Mouse (Mus musculus): ENCODE data around the gene Gcsam. TPM values are rescaled to one million over a fixed set of nuclear protein-coding genes. Genes with fewer than 3 reads are reported as not detected.

Gene Gcsam
- polyA plus RNA-seq (2014; fragmentation: Nextera tagmentation; extraction: Ambion mirVana): 0.15 TPM in 1 of 2 replicates, not detected in the other

DNA sequence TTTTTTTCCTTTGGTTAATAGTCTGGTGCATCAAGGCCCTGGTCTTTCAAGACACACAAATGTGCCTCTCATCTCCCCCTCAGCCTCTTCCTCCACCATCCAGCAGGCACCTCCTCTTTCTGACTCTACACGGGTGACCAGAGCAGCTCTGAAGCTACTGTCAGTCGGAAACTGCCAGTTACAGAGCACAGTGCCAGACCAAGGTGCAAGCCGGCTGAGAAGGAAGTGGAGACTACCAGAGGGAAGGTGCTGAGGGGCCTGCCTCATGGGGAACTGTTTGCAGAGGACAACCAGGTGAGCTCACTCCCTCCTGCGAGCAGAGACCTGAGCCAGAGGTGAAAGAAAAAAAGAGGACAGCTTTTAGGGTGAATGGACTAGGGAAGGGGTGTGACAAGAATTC is at the start of gene Gcsam:
Gene Gcsam, plus strand, starts transcription at position 114 of the 400 bp plus-strand sequence.
- WGBS: 62% methylated on average over 4 of the region's 4 CpGs
- Histone ChIP-seq H3K9ac (ENCODE audit: low read length) (no peak within 1 kb of the TSS), H3K4me2 (ENCODE audit: low read length) (no peak within 1 kb of the TSS), H3K36me3 (ENCODE audit: control insufficient read depth, insufficient read depth, low read length) (no peaks in the 10 kb centered on the region), H3K27me3 (ENCODE audit: control insufficient read depth, insufficient read depth, low read length) (no peaks in the 10 kb centered on the region), H3K9me3 (ENCODE audit: control insufficient read depth, low read length) (no peaks in the 10 kb centered on the region), H3K4me3 (ENCODE audit: control insufficient read depth in 1 of 2, insufficient read depth in 1 of 2, low read depth in 1 of 2, low read length in 2 of 2) (no peak within 1 kb of the TSS), H3K27ac (replicated peaks in 1 of 2; ENCODE audit: control insufficient read depth in 1 of 2, insufficient read depth in 1 of 2, low read depth in 2 of 2, low read length in 2 of 2) (no peak within 1 kb of the TSS), H3K4me1 (ENCODE audit: control insufficient read depth in 2 of 2, insufficient read depth in 2 of 2, low read length in 2 of 2) (no peaks in the 10 kb centered on the region)
- no peak for ATAC-seq (ENCODE audit: insufficient number of reproducible peaks, insufficient read depth, low FRiP score, low read depth)

DNA sequence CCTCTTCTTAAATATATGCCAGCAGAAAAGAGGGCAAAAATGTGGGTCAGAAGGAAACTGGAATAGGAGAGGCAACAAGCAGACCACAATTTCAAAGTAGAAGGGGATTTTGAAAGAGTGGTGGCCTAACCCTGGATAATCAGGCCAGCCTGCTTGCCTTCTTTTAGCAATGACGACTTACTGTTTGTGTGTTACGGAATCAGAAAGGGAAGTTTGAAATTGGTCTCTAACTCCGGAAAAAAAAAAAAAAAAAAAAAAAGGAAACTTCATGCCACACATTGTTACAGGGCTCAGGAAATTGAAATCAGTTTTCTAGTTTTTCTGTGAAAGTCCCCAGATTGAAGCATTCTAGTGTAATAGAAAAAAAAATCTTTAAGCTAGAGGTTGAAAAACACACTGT is 48.4 kb upstream of the Gcsam start:
- H3K27ac ChIP-seq (replicated peaks in 1 of 2; ENCODE audit: control insufficient read depth in 1 of 2, insufficient read depth in 1 of 2, low read depth in 2 of 2, low read length in 2 of 2): no peak overlapping the region
- H3K9ac ChIP-seq (ENCODE audit: low read length): no peak overlapping the region
- no peaks in the 10 kb centered on the region for H3K27me3 ChIP-seq (ENCODE audit: control insufficient read depth, insufficient read depth, low read length)
- H3K9me3 ChIP-seq (ENCODE audit: control insufficient read depth, low read length): no peaks in the 10 kb centered on the region
- 50% methylated on average over 3 of the region's 3 CpGs for WGBS
- no peaks in the 10 kb centered on the region for H3K4me1 ChIP-seq (ENCODE audit: control insufficient read depth in 2 of 2, insufficient read depth in 2 of 2, low read length in 2 of 2)
- no peak for ATAC-seq (ENCODE audit: insufficient number of reproducible peaks, insufficient read depth, low FRiP score, low read depth)
- H3K36me3 ChIP-seq (ENCODE audit: control insufficient read depth, insufficient read depth, low read length): no peaks in the 10 kb centered on the region
- H3K4me3 ChIP-seq (ENCODE audit: control insufficient read depth in 1 of 2, insufficient read depth in 1 of 2, low read depth in 1 of 2, low read length in 2 of 2): no peak overlapping the region
- H3K4me2 ChIP-seq (ENCODE audit: low read length): no peak overlapping the region

DNA sequence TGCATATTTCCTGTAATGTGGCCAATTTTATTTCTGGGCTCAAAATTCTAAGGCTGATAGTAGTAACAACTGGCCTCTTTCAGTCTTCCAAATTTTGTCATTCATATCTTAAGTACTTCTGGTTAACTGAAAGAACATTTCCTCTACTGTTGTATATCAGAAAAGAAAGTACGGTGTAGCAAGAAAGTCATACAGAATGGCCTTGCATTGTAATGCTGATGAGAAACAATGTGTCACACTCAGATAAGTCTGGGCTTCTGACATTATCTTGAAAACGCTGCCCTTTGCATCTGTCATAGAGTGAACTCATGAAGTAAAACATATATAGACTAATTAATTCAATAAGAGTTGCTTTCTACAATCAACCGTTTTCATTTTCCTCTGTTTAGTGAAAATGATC is 37.9 kb upstream of the Gcsam start:
- peaks cover 6% of the 10 kb centered on the region in 2 experiments; a peak in 3 of 4 replicates for H3K4me1 ChIP-seq (ENCODE audit: control insufficient read depth in 2 of 2, insufficient read depth in 2 of 2, low read length in 2 of 2)
- H3K4me2 ChIP-seq (ENCODE audit: low read length): no peak overlapping the region
- no peak for ATAC-seq (ENCODE audit: insufficient number of reproducible peaks, insufficient read depth, low FRiP score, low read depth)
- H3K27me3 ChIP-seq (ENCODE audit: control insufficient read depth, insufficient read depth, low read length): no peaks in the 10 kb centered on the region
- 37% methylated on average over 3 of the region's 3 CpGs for WGBS
- no peaks in the 10 kb centered on the region for H3K36me3 ChIP-seq (ENCODE audit: control insufficient read depth, insufficient read depth, low read length)
- H3K27ac ChIP-seq (replicated peaks in 1 of 2; ENCODE audit: control insufficient read depth in 1 of 2, insufficient read depth in 1 of 2, low read depth in 2 of 2, low read length in 2 of 2): no peak overlapping the region
- H3K9ac ChIP-seq (ENCODE audit: low read length): no peak overlapping the region
- H3K9me3 ChIP-seq (ENCODE audit: control insufficient read depth, low read length): no peaks in the 10 kb centered on the region
- H3K4me3 ChIP-seq (ENCODE audit: control insufficient read depth in 1 of 2, insufficient read depth in 1 of 2, low read depth in 1 of 2, low read length in 2 of 2): no peak overlapping the region

DNA sequence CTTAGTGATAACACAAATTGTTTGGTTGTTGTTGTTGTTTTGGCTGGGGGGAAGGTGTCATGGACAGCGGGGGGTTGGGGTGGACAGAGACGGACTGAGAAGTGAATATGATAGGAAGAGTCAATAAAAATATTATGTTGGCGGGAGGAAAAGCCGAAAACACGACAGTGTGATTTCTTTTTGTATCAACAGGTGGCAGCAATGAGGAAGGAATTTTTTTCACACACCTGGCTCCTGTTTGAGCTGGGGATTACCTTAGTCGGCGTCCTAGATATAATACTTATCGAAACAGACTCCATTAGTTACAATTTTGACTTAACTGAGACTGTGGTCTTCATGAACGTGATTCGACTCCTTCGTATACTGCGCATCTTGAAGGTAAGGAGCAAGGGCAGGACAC is 30.3 kb upstream of the Gcsam start:
- WGBS: 55% methylated on average over 12 of the region's 12 CpGs
- Histone ChIP-seq H3K9ac (ENCODE audit: low read length) (no peak overlapping the region), H3K27me3 (ENCODE audit: control insufficient read depth, insufficient read depth, low read length) (no peaks in the 10 kb centered on the region), H3K27ac (replicated peaks in 1 of 2; ENCODE audit: control insufficient read depth in 1 of 2, insufficient read depth in 1 of 2, low read depth in 2 of 2, low read length in 2 of 2) (no peak overlapping the region), H3K9me3 (ENCODE audit: control insufficient read depth, low read length) (no peaks in the 10 kb centered on the region), H3K4me3 (ENCODE audit: control insufficient read depth in 1 of 2, insufficient read depth in 1 of 2, low read depth in 1 of 2, low read length in 2 of 2) (no peak overlapping the region), H3K4me1 (ENCODE audit: control insufficient read depth in 2 of 2, insufficient read depth in 2 of 2, low read length in 2 of 2) (no peaks in the 10 kb centered on the region), H3K4me2 (ENCODE audit: low read length) (no peak overlapping the region), H3K36me3 (ENCODE audit: control insufficient read depth, insufficient read depth, low read length) (no peaks in the 10 kb centered on the region)
- no peak for ATAC-seq (ENCODE audit: insufficient number of reproducible peaks, insufficient read depth, low FRiP score, low read depth)

DNA sequence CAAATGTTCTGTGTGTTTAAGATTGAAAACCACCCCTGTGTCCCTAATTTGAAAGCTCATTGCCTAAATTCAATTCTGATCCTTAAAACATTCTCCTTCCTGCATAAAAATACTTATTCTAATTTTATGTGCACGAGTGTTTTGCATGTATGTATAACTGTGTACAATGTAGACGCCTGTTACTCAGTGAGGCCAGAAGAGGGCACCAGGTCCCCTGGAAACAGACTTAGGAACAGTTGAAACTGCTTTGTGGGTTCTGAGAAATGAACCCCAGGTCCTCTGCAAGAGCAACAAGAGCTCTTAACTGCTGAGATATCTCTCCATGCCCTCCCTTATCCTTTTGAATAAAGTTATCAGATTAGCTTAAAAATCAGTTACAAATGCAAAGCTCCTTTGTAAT is 27.7 kb upstream of the Gcsam start:
- ATAC-seq (ENCODE audit: insufficient number of reproducible peaks, insufficient read depth, low FRiP score, low read depth): no peak
- H3K4me2 ChIP-seq (ENCODE audit: low read length): no peak overlapping the region
- WGBS: 28% methylated on average over 2 of the region's 2 CpGs
- H3K9me3 ChIP-seq (ENCODE audit: control insufficient read depth, low read length): no peaks in the 10 kb centered on the region
- H3K27ac ChIP-seq (replicated peaks in 1 of 2; ENCODE audit: control insufficient read depth in 1 of 2, insufficient read depth in 1 of 2, low read depth in 2 of 2, low read length in 2 of 2): no peak overlapping the region
- no peaks in the 10 kb centered on the region for H3K27me3 ChIP-seq (ENCODE audit: control insufficient read depth, insufficient read depth, low read length)
- H3K9ac ChIP-seq (ENCODE audit: low read length): no peak overlapping the region
- no peaks in the 10 kb centered on the region for H3K4me1 ChIP-seq (ENCODE audit: control insufficient read depth in 2 of 2, insufficient read depth in 2 of 2, low read length in 2 of 2)
- H3K4me3 ChIP-seq (ENCODE audit: control insufficient read depth in 1 of 2, insufficient read depth in 1 of 2, low read depth in 1 of 2, low read length in 2 of 2): no peak overlapping the region
- H3K36me3 ChIP-seq (ENCODE audit: control insufficient read depth, insufficient read depth, low read length): no peaks in the 10 kb centered on the region

DNA sequence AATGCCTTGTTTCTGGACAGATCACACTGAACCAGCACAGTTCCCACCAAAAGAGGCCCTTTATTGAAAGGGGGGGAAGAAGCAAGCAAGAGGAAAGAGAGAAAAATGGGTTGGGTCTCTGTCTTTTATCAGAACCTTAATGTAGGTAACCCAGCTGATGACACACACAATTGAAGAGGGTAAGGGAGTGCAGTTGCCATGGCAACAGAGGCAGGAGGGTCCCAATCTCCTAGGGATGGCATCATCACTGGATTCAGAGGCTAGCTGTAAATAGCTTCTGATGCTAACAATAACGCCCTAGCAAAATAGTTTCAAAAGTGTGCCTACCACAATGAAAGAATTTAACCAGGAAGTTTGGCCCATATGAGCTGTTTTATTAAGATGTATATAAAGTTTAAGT is 16.5 kb upstream of the Gcsam start:
- H3K27me3 ChIP-seq (ENCODE audit: control insufficient read depth, insufficient read depth, low read length): no peaks in the 10 kb centered on the region
- no peak for ATAC-seq (ENCODE audit: insufficient number of reproducible peaks, insufficient read depth, low FRiP score, low read depth)
- no peak overlapping the region for H3K4me3 ChIP-seq (ENCODE audit: control insufficient read depth in 1 of 2, insufficient read depth in 1 of 2, low read depth in 1 of 2, low read length in 2 of 2)
- no peak overlapping the region for H3K27ac ChIP-seq (replicated peaks in 1 of 2; ENCODE audit: control insufficient read depth in 1 of 2, insufficient read depth in 1 of 2, low read depth in 2 of 2, low read length in 2 of 2)
- no peak overlapping the region for H3K9ac ChIP-seq (ENCODE audit: low read length)
- no peak overlapping the region for H3K4me2 ChIP-seq (ENCODE audit: low read length)
- H3K4me1 ChIP-seq (ENCODE audit: control insufficient read depth in 2 of 2, insufficient read depth in 2 of 2, low read length in 2 of 2): no peaks in the 10 kb centered on the region
- WGBS: 76% methylated on average over 1 of the region's 1 CpGs
- H3K36me3 ChIP-seq (ENCODE audit: control insufficient read depth, insufficient read depth, low read length): no peaks in the 10 kb centered on the region
- no peaks in the 10 kb centered on the region for H3K9me3 ChIP-seq (ENCODE audit: control insufficient read depth, low read length)

DNA sequence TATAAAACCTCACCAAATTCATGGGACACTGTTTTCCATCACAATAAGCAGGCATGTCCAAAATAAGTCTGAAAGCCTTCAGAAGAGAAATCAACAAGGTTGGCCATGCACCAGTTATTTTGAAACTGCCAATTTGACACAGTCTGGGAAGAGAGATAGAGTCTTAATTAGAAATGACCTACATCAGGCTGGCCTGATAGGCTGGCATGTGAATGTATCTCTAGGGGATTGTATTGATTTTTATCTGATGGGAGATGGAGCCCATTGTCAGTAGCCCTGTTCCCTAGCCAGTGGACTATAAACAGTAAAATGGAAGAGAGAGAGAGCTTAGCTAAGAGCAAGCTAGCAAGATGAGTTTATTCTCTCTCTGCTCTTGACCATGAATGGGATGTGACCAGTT is 14.7 kb upstream of the Gcsam start:
- Histone ChIP-seq H3K9me3 (ENCODE audit: control insufficient read depth, low read length) (no peaks in the 10 kb centered on the region), H3K36me3 (ENCODE audit: control insufficient read depth, insufficient read depth, low read length) (no peaks in the 10 kb centered on the region), H3K4me3 (ENCODE audit: control insufficient read depth in 1 of 2, insufficient read depth in 1 of 2, low read depth in 1 of 2, low read length in 2 of 2) (no peak overlapping the region), H3K9ac (ENCODE audit: low read length) (no peak overlapping the region), H3K4me2 (ENCODE audit: low read length) (no peak overlapping the region), H3K4me1 (ENCODE audit: control insufficient read depth in 2 of 2, insufficient read depth in 2 of 2, low read length in 2 of 2) (no peaks in the 10 kb centered on the region), H3K27me3 (ENCODE audit: control insufficient read depth, insufficient read depth, low read length) (no peaks in the 10 kb centered on the region), H3K27ac (replicated peaks in 1 of 2; ENCODE audit: control insufficient read depth in 1 of 2, insufficient read depth in 1 of 2, low read depth in 2 of 2, low read length in 2 of 2) (no peak overlapping the region)
- no peak for ATAC-seq (ENCODE audit: insufficient number of reproducible peaks, insufficient read depth, low FRiP score, low read depth)

DNA sequence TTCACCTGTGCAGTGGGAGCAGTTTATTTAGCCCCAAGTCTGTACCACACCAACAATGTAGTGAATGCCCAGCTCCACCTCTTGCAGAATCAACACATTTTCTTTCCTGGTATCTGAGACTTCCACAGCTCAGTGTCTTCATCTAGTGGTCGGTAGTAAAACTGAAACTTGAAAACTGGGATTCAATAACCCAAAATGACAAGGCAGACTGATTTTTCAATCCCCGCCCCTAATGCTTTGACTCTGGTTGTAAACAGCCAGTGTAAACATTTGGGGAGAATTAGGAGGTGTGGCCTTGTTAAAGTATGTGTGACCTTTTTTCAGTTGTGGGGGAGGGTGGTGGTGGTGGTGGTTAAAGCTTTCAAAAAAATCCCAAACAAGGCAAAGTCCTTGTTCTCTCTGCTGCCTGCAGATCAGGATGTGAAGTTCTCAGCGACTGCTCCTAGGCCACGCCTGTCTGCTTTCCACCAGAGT is 1.7 kb upstream of the Gcsam start:
- ATAC-seq (ENCODE audit: insufficient number of reproducible peaks, insufficient read depth, low FRiP score, low read depth): no peak
- Histone ChIP-seq H3K4me1 (ENCODE audit: control insufficient read depth in 2 of 2, insufficient read depth in 2 of 2, low read length in 2 of 2) (no peaks in the 10 kb centered on the region), H3K27ac (replicated peaks in 1 of 2; ENCODE audit: control insufficient read depth in 1 of 2, insufficient read depth in 1 of 2, low read depth in 2 of 2, low read length in 2 of 2) (no peak overlapping the region), H3K4me3 (ENCODE audit: control insufficient read depth in 1 of 2, insufficient read depth in 1 of 2, low read depth in 1 of 2, low read length in 2 of 2) (no peak overlapping the region), H3K9me3 (ENCODE audit: control insufficient read depth, low read length) (no peaks in the 10 kb centered on the region), H3K27me3 (ENCODE audit: control insufficient read depth, insufficient read depth, low read length) (no peaks in the 10 kb centered on the region), H3K4me2 (ENCODE audit: low read length) (no peak overlapping the region), H3K9ac (ENCODE audit: low read length) (no peak overlapping the region), H3K36me3 (ENCODE audit: control insufficient read depth, insufficient read depth, low read length) (no peaks in the 10 kb centered on the region)
- 43% methylated on average over 4 of the region's 4 CpGs for WGBS
